14 mouse cellular contexts compared by ENCODE assay signal in the genomic region with DNA sequence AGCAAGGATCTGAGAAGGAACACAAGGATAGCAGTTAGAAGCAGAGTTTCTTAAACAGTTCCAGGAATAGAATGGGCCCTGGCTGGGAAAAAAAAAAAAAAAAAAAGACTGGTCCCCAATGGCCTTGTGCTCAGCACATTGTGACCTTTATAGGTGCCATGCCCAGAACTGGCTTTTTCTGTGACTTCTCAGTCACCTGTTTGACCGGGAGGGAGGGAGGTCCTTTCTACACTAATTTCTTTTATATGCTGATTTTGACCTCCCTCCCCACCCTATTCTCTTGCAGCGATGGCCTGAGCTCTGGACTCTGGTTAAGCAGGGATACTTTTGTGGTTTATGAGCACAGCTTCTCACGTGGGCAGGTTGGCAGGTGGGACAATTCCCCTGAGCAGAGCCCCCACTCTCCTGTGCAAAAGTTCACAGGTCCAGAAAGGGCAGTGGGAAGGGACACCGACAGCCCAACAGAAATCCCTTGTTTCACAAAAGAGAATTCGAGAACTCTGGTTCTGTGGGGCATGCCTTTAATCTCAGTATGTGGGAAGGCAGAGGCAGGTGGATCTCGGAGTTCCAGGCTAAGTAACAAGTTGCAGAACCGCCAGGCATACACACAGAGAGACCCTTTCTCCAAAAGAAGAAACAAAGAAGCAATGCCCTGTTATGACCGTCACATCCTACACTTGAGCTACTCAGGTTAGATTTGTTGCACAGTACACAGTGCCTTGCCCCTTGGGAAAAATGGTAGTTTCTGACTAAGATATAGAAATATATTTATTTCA.
"Had no signal": no experiment of that assay in that cellular context is flagged by ENCODE, and none has a peak within 500 bp of the region (broad histone marks: within the 10 kb centered on the region; RNA-seq: fewer than 3 reads in every experiment).

No protein-coding gene starts in this region.

- DNase-seq: kidney, adult 18-20 months; kidney, postnatal 25 days; layer of hippocampus, adult 9-11 months; layer of hippocampus, postnatal 36 days; liver; lung, adult 2 months; right cerebral cortex, adult 18-20 months; right cerebral cortex, postnatal 25 days; thymus, postnatal 36 days had no signal

- H3K4me2 ChIP-seq: limb, embryonic 12.5 days; midbrain, embryonic 13.5 days; neural tube, embryonic 15.5 days had no signal

- H3K4me3 ChIP-seq: limb, embryonic 12.5 days; midbrain, embryonic 13.5 days; neural tube, embryonic 15.5 days had no signal

- H3K4me1 ChIP-seq: limb, embryonic 12.5 days had no signal

- H3K27me3 ChIP-seq: limb, embryonic 12.5 days; midbrain, embryonic 13.5 days; neural tube, embryonic 15.5 days had no signal

- H3K9ac ChIP-seq: limb, embryonic 12.5 days; liver, embryonic 14.5 days; midbrain, embryonic 13.5 days; neural tube, embryonic 15.5 days had no signal

- H3K36me3 ChIP-seq: limb, embryonic 12.5 days; midbrain, embryonic 13.5 days; neural tube, embryonic 15.5 days had no signal

- ATAC-seq: midbrain, embryonic 13.5 days had no signal

- H3K27ac ChIP-seq: limb, embryonic 12.5 days; liver, embryonic 14.5 days; midbrain, embryonic 13.5 days; neural tube, embryonic 15.5 days; stomach, postnatal 0 days had no signal

- H3K9me3 ChIP-seq: limb, embryonic 12.5 days; midbrain, embryonic 13.5 days; neural tube, embryonic 15.5 days had no signal
